Mouse (Mus musculus) embryonic facial prominence, embryonic 14.5 days (tissue): ENCODE results near the gene Agpat2. TPM values are rescaled to one million over a fixed set of nuclear protein-coding genes. Genes with fewer than 3 reads are reported as not detected.

Source experiments
- ATAC-seq: fragments of 200-750 bp; cut with Nextera tagmentation; 2 replicates; pipeline ENCODE4 v1.8.0; 2017; ENCODE audit warnings: low read depth, moderate number of reproducible peaks, moderate TSS enrichment
- DNase-seq: peaks from one replicate; pipeline ENCODE4 v3.0.0-alpha.2; 2015; ENCODE audit warnings: low spot score
- H3K27ac ChIP-seq: fragments of 300-500 bp; sonication (generic); replicated peaks from 2 replicates; pipeline ENCODE4 v1.5.1; 2014; ENCODE audit warnings: low read depth, mild to moderate bottlenecking, low read length, moderate library complexity
- H3K27me3 ChIP-seq: fragments of 300-500 bp; sonication (generic); replicated peaks from 2 replicates; pipeline ENCODE4 v1.6.1; 2014; ENCODE audit warnings: low read length; ENCODE audit not compliant: control insufficient read depth, insufficient read depth
- H3K36me3 ChIP-seq: fragments of 300-500 bp; sonication (generic); 2 replicates; pipeline ENCODE4 v1.6.1; 2014; ENCODE audit warnings: low read length, mixed read lengths; ENCODE audit not compliant: control insufficient read depth, insufficient read depth
- H3K4me1 ChIP-seq: fragments of 300-500 bp; sonication (generic); 2 replicates; pipeline ENCODE4 v1.6.1; 2014; ENCODE audit warnings: antibody characterized with exemption, low read length; ENCODE audit not compliant: control insufficient read depth, insufficient read depth
- H3K4me2 ChIP-seq: fragments of 300-500 bp; sonication (generic); 2 replicates; pipeline ENCODE4 v1.6.1; 2014; ENCODE audit warnings: low read depth, mild to moderate bottlenecking, low read length, moderate library complexity, mixed read lengths
- H3K4me3 ChIP-seq: fragments of 300-500 bp; sonication (generic); 2 replicates; pipeline ENCODE4 v1.5.1; 2014; ENCODE audit warnings: low read depth, mild to moderate bottlenecking, low read length
- H3K9ac ChIP-seq: fragments of 300-500 bp; sonication (generic); 2 replicates; pipeline ENCODE4 v1.6.1; 2014; ENCODE audit warnings: low read depth, mild to moderate bottlenecking, low read length, moderate library complexity, mixed read lengths
- H3K9me3 ChIP-seq: fragments of 300-500 bp; sonication (generic); 2 replicates; pipeline ENCODE4 v1.6.1; 2016; ENCODE audit warnings: low read length; ENCODE audit not compliant: control insufficient read depth
- WGBS: fragments of 180-500 bp; shearing (Covaris S2); extraction: QIAGEN DNeasy Blood & Tissue Kit; methylation state at CpG from one replicate; pipeline ENCODE4 v1.1.7; 2014; 5-methylcytosine and 5-hydroxymethylcytosine counted together
- polyA plus RNA-seq: library from polyadenylated mRNA; unstranded; fragments of >200 nt; fragmentation: Nextera tagmentation; extraction: Ambion mirVana; gene quantifications from 2 replicates; pipeline ENCODE4 v1.2.1, GENCODE M21; 2014

The Agpat2 gene
- polyA plus RNA-seq, 1 experiment from 2014 or later, result 25.1 TPM

DNA sequence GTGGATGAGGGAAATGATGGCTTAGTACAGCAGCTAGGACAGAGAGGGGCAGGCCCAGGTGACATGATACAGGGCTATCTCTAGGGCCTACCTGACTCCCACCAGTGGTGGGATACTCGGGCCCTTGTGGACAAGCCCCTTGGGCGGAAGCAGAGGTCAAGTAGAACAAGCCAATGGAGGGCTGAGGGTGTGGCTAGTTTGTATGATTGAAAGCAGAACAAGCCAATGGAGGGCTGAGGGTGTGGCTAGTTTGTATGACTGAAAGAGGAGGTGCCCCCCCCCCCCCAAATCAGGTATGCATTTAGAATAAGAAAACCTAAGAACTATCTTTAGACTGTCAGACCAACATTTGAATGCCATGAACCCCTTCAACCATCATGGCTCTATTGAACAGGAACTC, 22.0 kb downstream of the Agpat2 start:
- Histone ChIP-seq H3K4me2 (no peak overlapping the region), H3K27ac (no peak overlapping the region), H3K9ac (no peak overlapping the region), H3K4me1 (peaks cover 5% of the 10 kb centered on the region; the same call in 1 of the 2 replicates), H3K36me3 (no peaks in the 10 kb centered on the region), H3K4me3 (no peak overlapping the region), H3K27me3 (no peaks in the 10 kb centered on the region), H3K9me3 (no peaks in the 10 kb centered on the region)
- DNase-seq, result no peak
- 61% methylated on average over 2 of the region's 2 CpGs for WGBS
- no peak for ATAC-seq

DNA sequence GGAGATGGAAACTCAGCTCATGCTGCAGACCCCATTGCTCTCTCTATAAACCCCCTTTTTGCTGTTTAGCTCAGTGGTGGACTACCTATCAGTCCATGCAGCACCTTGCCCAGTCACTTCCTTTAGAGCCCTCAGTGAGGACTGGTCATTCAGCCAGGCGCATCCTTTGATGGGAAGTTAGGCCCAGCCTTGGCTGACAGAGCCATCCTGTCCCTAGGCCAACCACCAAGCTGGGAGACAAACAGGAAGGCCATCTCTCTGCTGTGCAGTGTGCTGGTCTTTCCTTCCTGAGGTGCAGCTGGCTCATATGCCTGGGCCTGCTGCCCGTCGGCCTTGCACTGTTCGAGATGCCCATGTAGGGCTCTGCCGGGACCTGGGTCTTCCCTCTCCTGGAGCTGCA, 23.5 kb downstream of the Agpat2 start:
- DNase-seq (no peak), ATAC-seq (no peak)
- Histone ChIP-seq H3K27ac (no peak overlapping the region), H3K9ac (no peak overlapping the region), H3K27me3 (no peaks in the 10 kb centered on the region), H3K4me3 (no peak overlapping the region), H3K4me1 (peaks cover 5% of the 10 kb centered on the region; the same call in 1 of the 2 replicates), H3K36me3 (no peaks in the 10 kb centered on the region), H3K9me3 (no peaks in the 10 kb centered on the region), H3K4me2 (no peak overlapping the region)
- 76% methylated on average over 5 of the region's 5 CpGs for WGBS

DNA sequence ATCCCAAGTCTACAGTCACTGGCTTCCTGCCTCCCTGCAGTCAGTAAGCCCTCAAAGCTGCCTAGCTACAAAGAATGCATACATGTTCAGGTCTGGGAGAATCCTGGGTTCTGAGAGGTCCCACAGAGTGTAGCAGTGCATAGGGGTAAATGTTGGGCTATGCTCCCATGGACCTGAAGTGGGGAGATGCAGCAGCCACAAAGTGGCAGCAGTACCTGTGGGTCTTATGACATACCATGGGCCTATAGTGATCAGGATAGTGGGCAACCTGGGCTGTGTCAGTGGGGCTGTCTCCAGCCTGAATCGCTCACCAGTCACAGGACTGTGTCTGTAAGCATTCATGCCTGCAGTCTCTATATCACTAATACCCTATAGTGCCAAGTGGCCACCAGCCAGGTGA, 24.5 kb downstream of the Agpat2 start, which contains the start of gene Egfl7:
Gene Egfl7 (plus strand): TSS at position 301 of the 400 bp plus-strand sequence.
- Histone ChIP-seq H3K4me1 (peaks cover 6% of the 10 kb centered on the region; the same call in 1 of the 2 replicates), H3K27ac (peak within 1 kb of the TSS; percentile 58)

DNA sequence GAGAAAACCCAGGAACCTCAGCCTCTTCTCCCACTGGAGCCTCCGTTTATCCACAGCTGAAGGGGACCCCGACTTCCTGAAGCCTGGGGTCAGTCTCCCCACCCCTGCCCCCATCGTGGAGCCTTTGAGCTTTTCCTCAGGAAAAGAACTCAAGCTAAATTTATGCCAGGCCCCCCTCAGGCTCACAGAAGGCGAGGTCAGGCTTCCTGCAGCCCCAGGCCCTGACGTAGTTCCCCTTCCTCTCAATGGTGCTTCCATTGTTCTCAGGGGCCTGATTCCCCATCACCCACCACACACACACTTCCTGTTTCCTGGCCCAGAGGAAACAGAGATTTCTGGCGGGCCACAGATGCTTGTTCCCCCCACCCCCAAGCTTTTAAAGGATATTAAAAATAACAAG, 25.8 kb downstream of the Agpat2 start:
- no peaks in the 10 kb centered on the region for H3K9me3 ChIP-seq
- peak overlapping the region; percentile 63 for H3K27ac ChIP-seq
- H3K27me3 ChIP-seq, result no peaks in the 10 kb centered on the region
- H3K4me1 ChIP-seq, result peaks cover 19% of the 10 kb centered on the region
- ATAC-seq, result no peak
- DNase-seq, result peak; percentile 63
- H3K9ac ChIP-seq, result 0 out of 2 replicates have a peak overlapping the region, but pooled peaks have one; percentile 6
- 24% methylated on average over 6 of the region's 6 CpGs for WGBS
- no peaks in the 10 kb centered on the region for H3K36me3 ChIP-seq
- no peak overlapping the region for H3K4me3 ChIP-seq
- H3K4me2 ChIP-seq, result no peak overlapping the region

More for the DNA sequence above, 24.5 kb downstream of the Agpat2 start, which contains the start of gene Egfl7:
- WGBS, result 100% methylated on average over 1 of the region's 1 CpGs
- ATAC-seq (no peak), DNase-seq (no peak)
- H3K27me3 ChIP-seq, result no peaks in the 10 kb centered on the region
- no peak within 1 kb of the TSS for H3K4me2 ChIP-seq
- H3K9me3 ChIP-seq, result no peaks in the 10 kb centered on the region
- H3K36me3 ChIP-seq, result no peaks in the 10 kb centered on the region
- H3K9ac ChIP-seq, result no peak within 1 kb of the TSS
- no peak within 1 kb of the TSS for H3K4me3 ChIP-seq

DNA sequence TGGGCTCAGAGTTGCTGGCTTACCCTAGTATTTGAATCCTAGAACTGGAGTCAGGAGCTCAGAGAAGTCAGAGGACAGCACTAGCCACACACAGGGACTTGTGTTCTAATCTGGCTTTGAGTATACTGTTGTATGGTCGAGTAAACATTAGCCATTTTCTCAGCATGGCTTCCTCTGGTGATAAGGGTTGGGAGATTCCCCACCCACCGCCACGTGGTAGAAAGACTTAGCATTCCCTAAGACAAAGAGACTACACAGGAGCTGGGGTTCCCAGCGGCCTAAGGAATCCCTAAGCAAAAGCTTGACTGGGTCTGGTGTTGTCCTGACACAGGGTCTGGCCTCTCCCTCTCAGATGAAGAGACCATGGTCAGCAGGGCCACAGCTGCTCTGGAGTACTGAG, 27.8 kb downstream of the Agpat2 start:
- Histone ChIP-seq H3K27ac (no peak overlapping the region), H3K9me3 (no peaks in the 10 kb centered on the region), H3K36me3 (no peaks in the 10 kb centered on the region), H3K9ac (no peak overlapping the region), H3K4me2 (no peak overlapping the region), H3K4me1 (peaks cover 22% of the 10 kb centered on the region), H3K27me3 (no peaks in the 10 kb centered on the region), H3K4me3 (no peak overlapping the region)
- 53% methylated on average over 4 of the region's 4 CpGs for WGBS
- ATAC-seq (no peak), DNase-seq (no peak)

DNA sequence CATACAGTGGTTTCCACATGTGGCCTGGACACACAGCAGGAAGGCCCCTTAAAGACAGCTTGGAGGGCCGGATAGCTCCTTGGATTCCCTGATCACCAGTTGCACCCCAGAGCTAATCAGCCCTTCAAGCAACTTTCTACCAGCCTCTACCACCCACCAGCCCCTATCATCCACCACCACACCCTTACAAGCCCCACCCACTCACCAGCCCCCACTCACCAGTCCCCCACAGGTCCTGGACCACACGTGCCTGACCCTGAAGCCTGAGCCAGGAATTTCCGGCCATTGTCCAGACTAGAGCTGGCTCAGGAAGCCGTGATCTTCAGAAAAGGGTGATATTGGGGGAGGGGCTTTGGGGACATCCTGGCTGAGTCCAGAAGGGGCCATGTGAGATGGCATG, 28.4 kb downstream of the Agpat2 start:
- H3K36me3 ChIP-seq, result no peaks in the 10 kb centered on the region
- H3K27me3 ChIP-seq, result no peaks in the 10 kb centered on the region
- H3K4me3 ChIP-seq, result no peak overlapping the region
- no peak for DNase-seq
- WGBS, result 67% methylated on average over 4 of the region's 4 CpGs
- H3K9ac ChIP-seq, result no peak overlapping the region
- H3K4me1 ChIP-seq, result peaks cover 22% of the 10 kb centered on the region
- H3K27ac ChIP-seq, result no peak overlapping the region
- no peak overlapping the region for H3K4me2 ChIP-seq
- H3K9me3 ChIP-seq, result no peaks in the 10 kb centered on the region
- no peak for ATAC-seq

DNA sequence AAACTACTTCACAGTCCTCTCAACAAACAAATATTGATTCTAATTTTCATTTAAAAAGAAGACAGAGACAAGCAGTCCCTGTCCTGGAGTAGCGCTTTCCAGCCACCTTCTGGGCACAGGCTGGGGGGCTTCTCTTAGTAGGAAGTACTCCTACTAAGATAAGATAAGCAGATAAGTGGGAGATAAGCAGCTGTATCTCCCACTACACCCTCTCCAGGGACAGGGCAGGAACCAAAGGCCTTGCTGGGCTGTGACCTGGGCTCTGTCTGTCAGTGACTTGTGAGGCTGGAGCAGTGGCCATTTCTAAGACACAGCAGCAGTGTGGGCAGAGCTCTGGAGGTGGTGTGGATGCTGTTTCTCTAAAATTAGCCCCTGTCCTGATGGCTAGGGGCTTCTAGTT, 28.8 kb downstream of the Agpat2 start:
- Histone ChIP-seq H3K4me3 (no peak overlapping the region), H3K9ac (no peak overlapping the region), H3K27me3 (no peaks in the 10 kb centered on the region), H3K27ac (no peak overlapping the region), H3K4me1 (peaks cover 22% of the 10 kb centered on the region), H3K4me2 (no peak overlapping the region), H3K36me3 (no peaks in the 10 kb centered on the region), H3K9me3 (no peaks in the 10 kb centered on the region)
- no peak for ATAC-seq
- DNase-seq, result no peak
- 82% methylated on average over 1 of the region's 1 CpGs for WGBS

DNA sequence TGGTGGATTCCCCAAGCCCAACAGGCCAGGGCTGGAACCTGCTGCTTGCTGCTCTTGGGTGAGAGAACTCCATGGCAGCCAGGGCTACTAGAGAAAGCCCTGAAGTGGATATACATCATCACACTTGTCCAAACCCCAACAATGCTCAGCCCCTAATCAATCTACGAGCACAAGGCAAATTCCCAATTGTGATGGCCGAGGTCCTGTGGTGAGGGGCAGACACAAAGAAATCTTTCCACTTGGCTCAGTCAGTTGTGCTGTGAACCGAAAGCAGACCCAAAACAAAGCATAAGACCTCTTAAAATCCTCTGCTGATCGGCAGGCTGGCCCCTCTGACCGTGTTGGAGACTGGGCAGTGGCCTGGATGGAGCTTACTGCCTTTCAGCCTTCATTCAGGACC, 29.4 kb downstream of the Agpat2 start:
- no peak overlapping the region for H3K4me2 ChIP-seq
- 57% methylated on average over 5 of the region's 5 CpGs for WGBS
- H3K27ac ChIP-seq, result no peak overlapping the region
- H3K4me3 ChIP-seq, result no peak overlapping the region
- no peaks in the 10 kb centered on the region for H3K36me3 ChIP-seq
- DNase-seq (no peak), ATAC-seq (no peak)
- no peaks in the 10 kb centered on the region for H3K27me3 ChIP-seq
- peaks cover 22% of the 10 kb centered on the region for H3K4me1 ChIP-seq
- H3K9ac ChIP-seq, result no peak overlapping the region
- no peaks in the 10 kb centered on the region for H3K9me3 ChIP-seq

DNA sequence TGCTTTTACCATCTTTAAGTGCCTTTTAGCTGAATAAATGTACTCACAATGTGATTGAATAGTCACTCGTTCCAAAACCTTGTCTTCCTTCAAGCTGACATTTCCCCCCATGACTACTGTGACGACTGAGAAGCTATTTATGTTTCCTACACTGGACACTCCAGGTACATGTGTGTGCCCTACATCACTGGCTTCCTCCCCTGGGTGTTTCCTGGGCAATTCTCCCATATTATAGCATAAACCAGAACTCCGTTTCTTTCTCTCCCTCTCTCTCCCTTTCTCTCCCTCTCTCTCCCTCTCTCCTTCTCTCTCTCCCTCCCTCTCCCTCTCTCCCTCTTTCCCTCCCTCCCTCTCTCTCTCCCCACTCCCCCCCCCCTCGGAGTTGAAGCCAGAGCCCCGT, 30.4 kb downstream of the Agpat2 start:
- no peaks in the 10 kb centered on the region for H3K36me3 ChIP-seq
- H3K9me3 ChIP-seq, result no peaks in the 10 kb centered on the region
- H3K27me3 ChIP-seq, result no peaks in the 10 kb centered on the region
- 21% methylated on average over 5 of the region's 5 CpGs for WGBS
- ATAC-seq (no peak), DNase-seq (no peak)
- H3K4me1 ChIP-seq, result peaks cover 22% of the 10 kb centered on the region
- no peak overlapping the region for H3K4me2 ChIP-seq
- H3K27ac ChIP-seq, result peak overlapping the region; percentile 28; the same call in 1 of the 2 replicates
- H3K4me3 ChIP-seq, result no peak overlapping the region
- H3K9ac ChIP-seq, result no peak overlapping the region
